Mouse (Mus musculus) kidney, postnatal 0 days (tissue): ENCODE measurements at regions not wholly inside any gene's neighbourhood (a gene's known extent, or its start where the extent isn't known, plus 50 kb on each side); places are given as distances from the start of the nearest gene placed in this dataset.
"Not testable (repeated sequence)": the region's sequence is repeated elsewhere in the genome, so short reads cannot be mapped to it uniquely, and the experiment has no call there.

Experiments
- ATAC-seq: fragments of 200-750 bp; cut with Nextera tagmentation; replicated peaks from 2 replicates; pipeline ENCODE4 v1.8.0; 2017; ENCODE audit warnings: low read depth, moderate number of reproducible peaks, moderate TSS enrichment, moderate library complexity; ENCODE audit not compliant: low FRiP score
- DNase-seq: peaks from one replicate; pipeline ENCODE4 v3.0.0-alpha.2; 2016; ENCODE audit warnings: low spot score
- H3K27ac ChIP-seq: fragments of 300-500 bp; sonication (generic); 2 replicates; pipeline ENCODE4 v1.5.1; 2014; ENCODE audit warnings: mild to moderate bottlenecking
- H3K27me3 ChIP-seq: fragments of 300-500 bp; sonication (generic); 2 replicates; pipeline ENCODE4 v1.6.1; 2014; ENCODE audit warnings: low read length, mixed read lengths; ENCODE audit not compliant: insufficient read depth
- H3K36me3 ChIP-seq: fragments of 300-500 bp; sonication (generic); 2 replicates; pipeline ENCODE4 v1.6.1; 2014; ENCODE audit warnings: low read length, mixed read lengths; ENCODE audit not compliant: insufficient read depth
- H3K4me1 ChIP-seq: fragments of 300-500 bp; sonication (generic); replicated peaks from 2 replicates; pipeline ENCODE4 v1.6.1; 2014; ENCODE audit warnings: antibody characterized with exemption, low read length, mixed read lengths; ENCODE audit not compliant: insufficient read depth
- H3K4me2 ChIP-seq: fragments of 300-500 bp; sonication (generic); 2 replicates; pipeline ENCODE4 v1.6.1; 2014; ENCODE audit warnings: mild to moderate bottlenecking, low read length, moderate library complexity, mixed read lengths
- H3K4me3 ChIP-seq: fragments of 300-500 bp; sonication (generic); replicated peaks from 2 replicates; pipeline ENCODE4 v1.5.1; 2014; ENCODE audit warnings: low read depth, low read length
- H3K9ac ChIP-seq: fragments of 300-500 bp; sonication (generic); 2 replicates; pipeline ENCODE4 v1.6.1; 2014; ENCODE audit warnings: low read depth, low read length
- H3K9me3 ChIP-seq: fragments of 300-500 bp; sonication (generic); replicated peaks from 2 replicates; pipeline ENCODE4 v1.6.1; 2016; ENCODE audit warnings: low read length, inconsistent platforms, mixed read lengths
- CTCF ChIP-seq: IDR thresholded peaks from 2 replicates; pipeline ENCODE4 v1.5.1; 2016; ENCODE audit warnings: antibody characterized with exemption, low read depth, mild to moderate bottlenecking, moderate library complexity
- WGBS: fragments of 180-500 bp; shearing (Covaris S2); extraction: QIAGEN DNeasy Blood & Tissue Kit; methylation state at CpG from one replicate; pipeline ENCODE4 v1.1.7; 2014; 5-methylcytosine and 5-hydroxymethylcytosine counted together

DNA sequence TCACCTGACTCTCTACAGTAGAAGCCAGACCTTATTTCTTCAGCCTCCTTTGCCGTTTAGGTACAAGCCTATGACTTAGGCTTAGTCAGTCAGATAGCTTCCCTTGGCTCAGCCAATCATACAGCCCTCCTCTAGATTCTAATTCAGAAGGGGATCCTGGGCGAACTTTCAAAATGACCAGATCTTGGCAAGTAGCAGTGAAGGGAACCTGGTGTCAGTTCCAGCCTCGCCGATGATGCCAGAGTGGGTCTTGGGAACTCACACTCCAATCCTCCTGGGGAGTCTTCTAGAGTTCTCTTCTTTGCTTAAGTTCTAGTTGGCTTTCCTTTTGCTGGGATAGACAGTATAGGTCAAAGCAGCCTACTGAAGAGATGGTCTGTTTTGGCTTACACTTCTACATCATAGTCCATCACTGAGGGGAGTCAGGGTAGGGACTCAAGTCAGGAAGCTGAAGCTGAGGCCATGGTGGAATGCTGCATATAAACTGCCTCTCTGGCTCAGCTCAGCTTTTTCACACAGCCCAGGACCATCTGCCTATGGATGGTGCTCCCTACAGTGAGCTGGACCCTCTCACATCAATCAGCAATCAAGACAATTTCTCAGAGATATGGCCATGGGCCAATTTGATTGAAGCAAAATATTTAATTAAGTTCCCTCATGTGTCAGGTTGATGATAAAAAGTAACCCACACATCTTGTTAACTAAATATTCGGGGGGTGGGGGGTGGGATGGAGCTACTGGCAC lies 94.7 kb upstream of the Btbd11 start:
- H3K27ac ChIP-seq, result no peak overlapping the region
- DNase-seq (no peak), ATAC-seq (no peak)
- TF ChIP-seq CTCF, result no peak
- no peak overlapping the region for H3K4me3 ChIP-seq
- WGBS, result 84% methylated on average over 5 of the region's 5 CpGs
- H3K27me3 ChIP-seq, result no peaks in the 10 kb centered on the region
- no peak overlapping the region for H3K9ac ChIP-seq
- H3K4me1 ChIP-seq, result no peaks in the 10 kb centered on the region
- H3K4me2 ChIP-seq, result no peak overlapping the region
- H3K36me3 ChIP-seq, result no peaks in the 10 kb centered on the region
- no peaks in the 10 kb centered on the region for H3K9me3 ChIP-seq

- H3K4me1 ChIP-seq, result no peaks in the 10 kb centered on the region
- H3K4me3 ChIP-seq, result no peak overlapping the region
- H3K4me2 ChIP-seq, result no peak overlapping the region
- no peak overlapping the region for H3K27ac ChIP-seq
- TF ChIP-seq CTCF, result no peak
- H3K9ac ChIP-seq, result no peak overlapping the region
- DNase-seq, result no peak
- no peak for ATAC-seq
- H3K36me3 ChIP-seq, result no peaks in the 10 kb centered on the region
- WGBS, result 78% methylated on average over 2 of the region's 2 CpGs
- no peaks in the 10 kb centered on the region for H3K9me3 ChIP-seq
- no peaks in the 10 kb centered on the region for H3K27me3 ChIP-seq
Observed at GRCm38 (mm10) chr10:85292477-85292855, 94.1 kb upstream of the Btbd11 start.

DNA sequence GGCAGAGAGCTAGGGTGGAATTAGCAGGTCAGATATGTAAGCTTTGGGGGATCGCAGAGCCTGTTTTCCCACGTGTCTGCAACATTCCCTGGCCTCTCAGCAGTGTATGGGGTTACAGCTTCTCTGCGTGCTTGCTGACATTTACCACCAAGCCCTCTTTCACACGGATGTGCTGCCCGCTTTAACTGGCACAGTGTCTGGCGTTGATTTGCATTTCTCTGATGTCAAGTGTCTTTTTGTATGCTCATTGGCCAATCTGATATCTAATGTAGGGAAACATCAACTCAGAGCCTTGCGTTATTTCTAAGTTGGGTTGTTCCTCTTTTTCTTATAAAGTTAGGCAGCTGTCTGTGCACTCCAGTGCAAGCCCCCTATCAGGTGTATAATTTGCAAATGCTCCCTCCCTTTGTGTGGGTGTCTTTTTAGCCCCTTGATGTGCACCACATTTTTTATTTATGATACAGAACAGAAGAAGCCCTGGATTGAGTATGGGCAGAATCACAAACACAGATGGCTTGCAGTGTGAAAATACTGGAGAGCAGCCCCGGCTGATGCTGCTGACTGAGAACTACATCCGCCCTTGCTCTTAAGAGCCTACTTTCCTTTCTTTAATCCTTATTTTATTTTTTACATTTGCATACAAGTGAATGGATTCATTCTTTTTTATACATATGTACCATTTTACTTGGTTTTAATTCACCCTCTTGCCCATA lies 93.4 kb upstream of the Btbd11 start:
- Histone ChIP-seq H3K9me3 (no peaks in the 10 kb centered on the region), H3K4me2 (no peak overlapping the region), H3K9ac (no peak overlapping the region), H3K27ac (no peak overlapping the region), H3K4me3 (no peak overlapping the region), H3K36me3 (no peaks in the 10 kb centered on the region), H3K27me3 (no peaks in the 10 kb centered on the region), H3K4me1 (no peaks in the 10 kb centered on the region)
- no peak for TF ChIP-seq CTCF
- ATAC-seq, result no peak
- 54% methylated on average over 9 of the region's 9 CpGs for WGBS
- DNase-seq, result no peak

DNA sequence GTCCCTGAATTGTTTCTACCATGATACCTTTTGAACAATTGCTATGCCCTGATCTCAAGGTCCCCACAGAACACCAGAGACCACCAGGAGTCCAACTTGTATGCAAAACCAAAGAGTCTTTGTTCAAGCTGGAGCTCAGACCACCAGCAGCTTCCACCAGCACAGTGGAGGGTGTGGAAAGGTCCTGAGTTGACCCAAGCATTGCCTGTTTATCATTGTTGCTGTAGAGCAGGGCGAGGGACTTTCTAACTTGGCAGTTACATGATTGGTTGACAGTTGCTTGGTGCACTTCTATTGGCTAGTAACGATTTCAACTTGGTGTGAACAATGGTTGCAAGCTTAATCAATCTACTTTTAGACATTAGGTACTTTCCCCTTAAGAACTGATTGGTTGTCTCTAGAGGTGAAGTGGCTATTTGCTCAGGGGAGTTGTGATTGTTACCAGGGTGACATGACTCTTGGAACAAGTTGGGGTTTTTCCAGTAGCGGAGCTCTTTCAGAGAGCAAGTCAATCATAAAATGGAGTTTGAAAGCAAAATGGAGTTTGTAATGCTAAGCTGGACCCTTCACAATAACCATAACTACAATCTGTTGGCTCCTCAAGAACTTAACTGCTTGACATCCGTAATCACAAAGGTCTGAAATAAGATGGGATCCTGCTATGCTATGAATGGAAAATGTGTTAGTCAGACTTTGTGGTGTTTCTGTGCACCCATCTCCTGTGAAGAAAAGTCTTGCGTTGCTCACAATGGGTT lies 91.3 kb upstream of the Btbd11 start:
- 89% methylated on average over 5 of the region's 5 CpGs for WGBS
- Histone ChIP-seq H3K9me3 (no peaks in the 10 kb centered on the region), H3K4me3 (no peak overlapping the region), H3K27me3 (no peaks in the 10 kb centered on the region), H3K9ac (no peak overlapping the region), H3K4me1 (no peaks in the 10 kb centered on the region), H3K4me2 (no peak overlapping the region), H3K27ac (no peak overlapping the region), H3K36me3 (no peaks in the 10 kb centered on the region)
- TF ChIP-seq CTCF, result no peak
- DNase-seq (no peak), ATAC-seq (no peak)

- Histone ChIP-seq H3K4me2 (no peak overlapping the region), H3K27me3 (no peaks in the 10 kb centered on the region), H3K4me3 (no peak overlapping the region), H3K27ac (no peak overlapping the region), H3K36me3 (no peaks in the 10 kb centered on the region), H3K4me1 (no peaks in the 10 kb centered on the region), H3K9me3 (no peaks in the 10 kb centered on the region), H3K9ac (no peak overlapping the region)
- ATAC-seq (no peak), DNase-seq (no peak)
- TF ChIP-seq CTCF, result no peak
Observed at GRCm38 (mm10) chr10:85311781-85312180, 74.8 kb upstream of the Btbd11 start.

GRCm38 (mm10) chr10:85313331-85313730 lies 73.3 kb upstream of the Btbd11 start:
- not testable (repeated sequence) for H3K9me3 ChIP-seq, H3K27ac ChIP-seq, H3K36me3 ChIP-seq, H3K4me2 ChIP-seq, H3K4me1 ChIP-seq, H3K9ac ChIP-seq, ATAC-seq, H3K4me3 ChIP-seq, DNase-seq, H3K27me3 ChIP-seq
- 94% methylated on average over 10 of the region's 10 CpGs for WGBS
